Mouse (Mus musculus) yolk sac, embryonic 10.5 days (tissue): ENCODE data around the gene Olfr654.

Experiments
- DNase-seq: peaks from one replicate; pipeline ENCODE4 v3.0.0-alpha.2; 2017; ENCODE audit warnings: low spot score

The Olfr654 gene

DNA sequence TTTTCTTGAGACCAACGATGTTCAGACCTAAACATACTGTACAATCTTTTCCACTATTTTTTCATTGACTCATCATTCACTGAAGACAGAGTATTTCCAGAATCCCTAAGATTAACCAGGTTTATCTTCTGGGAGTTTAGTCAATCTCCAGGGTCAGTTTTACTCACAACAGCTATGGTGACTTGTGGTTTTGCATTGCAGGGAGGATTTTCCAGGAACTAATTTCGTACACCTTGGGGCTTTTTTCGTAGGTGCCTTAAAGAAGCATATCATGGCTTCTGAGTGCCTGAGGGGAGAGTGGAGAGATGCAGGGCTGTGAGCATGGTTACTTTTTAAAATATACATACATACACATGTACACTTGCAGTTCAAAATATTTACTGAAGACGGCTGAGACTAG lies at the start of gene Olfr654:
Gene Olfr654 (plus strand): TSS at position 301 of the 400 bp plus-strand sequence.
- DNase-seq = no peak

DNA sequence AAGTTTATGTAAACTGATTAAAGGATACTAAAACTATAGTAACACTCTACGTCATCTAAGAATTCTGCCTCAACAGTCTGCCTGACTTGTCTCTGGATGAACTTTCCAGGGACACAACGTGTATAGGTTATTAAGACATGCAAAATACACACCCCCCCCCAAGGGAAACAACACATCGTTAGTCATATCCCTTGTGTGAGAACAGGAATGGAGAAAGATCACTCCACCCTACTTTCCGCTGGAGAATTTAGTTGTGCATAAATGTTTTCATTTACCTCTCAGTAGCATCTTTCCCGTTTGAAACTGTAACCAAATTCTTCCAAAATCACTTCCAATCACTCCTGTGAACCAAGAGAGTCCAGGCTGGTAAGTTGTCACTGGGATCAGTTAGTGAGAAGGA lies 37.0 kb upstream of the Olfr654 start, which contains the start of gene Olfr651:
Gene Olfr651 (plus strand): TSS at position 301 of the 400 bp plus-strand sequence.
- DNase-seq = no peak

DNA sequence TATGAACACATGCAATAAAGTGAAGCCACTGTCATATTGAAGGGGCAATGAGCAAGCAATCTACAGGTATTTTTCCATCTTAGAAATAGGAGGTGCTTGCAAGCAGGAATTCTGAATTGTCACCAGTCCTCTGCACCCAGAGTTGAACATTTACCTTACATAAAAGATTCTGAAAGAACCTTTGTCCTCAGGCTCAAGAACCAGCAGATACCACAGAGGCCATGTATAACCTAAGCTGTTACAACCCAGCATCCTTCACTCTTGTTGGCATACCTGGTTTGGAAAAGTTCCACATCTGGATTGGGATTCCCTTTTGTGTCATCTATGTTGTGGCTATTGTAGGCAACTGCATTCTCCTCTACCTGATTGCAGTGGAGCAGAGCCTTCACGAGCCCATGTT lies 34.1 kb upstream of the Olfr654 start:
- no peak for DNase-seq

DNA sequence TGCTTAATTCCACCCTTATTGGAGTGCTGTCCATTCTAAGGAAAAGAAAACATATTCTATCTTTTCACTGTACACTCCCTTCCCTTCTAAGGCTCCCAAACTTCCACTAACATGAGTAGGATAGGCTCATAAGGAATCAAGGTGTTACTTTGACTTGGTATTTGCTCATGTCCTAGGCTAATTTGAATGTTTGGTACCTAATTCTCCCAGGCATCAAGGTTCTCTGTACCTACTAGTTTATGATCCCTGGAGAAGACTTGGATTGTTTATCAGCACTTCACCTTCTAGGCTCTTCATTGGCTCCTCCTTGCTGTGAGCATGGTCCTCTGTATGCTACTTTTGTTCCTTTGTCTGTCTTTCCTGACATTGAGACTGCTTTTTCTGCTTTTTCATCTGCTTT lies 26.2 kb upstream of the Olfr654 start, which contains the start of gene Olfr652:
Gene Olfr652 (plus strand): TSS at position 301 of the 400 bp plus-strand sequence.
- no peak for DNase-seq

DNA sequence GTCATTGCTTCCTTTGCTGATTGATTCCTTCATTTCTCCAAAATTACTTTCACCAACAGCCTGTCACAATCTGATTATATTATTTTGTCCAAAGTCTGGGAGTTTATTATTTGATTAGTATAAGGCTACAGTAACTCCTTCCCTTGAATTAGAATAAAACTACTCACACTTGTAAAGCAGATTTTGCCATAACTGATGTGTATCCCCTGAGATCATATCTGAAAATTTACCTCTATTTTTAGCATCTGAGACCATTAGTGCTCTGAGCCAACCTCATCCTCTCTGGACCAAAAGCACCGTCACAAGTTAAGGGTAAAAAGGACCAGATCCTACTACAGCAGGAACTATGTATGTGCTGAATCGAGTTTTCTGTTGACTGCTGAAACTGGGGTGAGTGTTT lies 9.8 kb upstream of the Olfr654 start, which contains the start of gene Olfr653:
Gene Olfr653 (plus strand): TSS at position 301 of the 400 bp plus-strand sequence.
- DNase-seq = no peak

DNA sequence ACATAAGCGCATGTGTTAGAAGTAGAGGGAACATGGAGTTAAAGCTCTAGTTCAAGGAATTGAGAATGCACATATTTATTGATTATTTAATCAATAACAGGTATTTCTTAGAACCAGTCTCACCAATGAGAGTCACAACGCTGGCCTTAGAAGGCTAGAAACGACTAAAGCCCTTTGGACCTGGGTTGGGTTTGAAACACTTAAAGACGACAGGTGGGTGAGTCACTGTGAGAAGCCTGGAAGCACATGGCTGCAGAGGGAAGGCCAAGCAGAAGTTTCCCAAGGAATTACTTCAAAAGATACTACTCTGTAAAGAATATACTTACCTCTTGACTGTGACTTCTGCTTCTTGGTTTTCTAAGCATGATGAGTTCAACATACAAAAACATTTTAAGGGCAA lies 6.0 kb upstream of the Olfr654 start:
- DNase-seq = no peak

DNA sequence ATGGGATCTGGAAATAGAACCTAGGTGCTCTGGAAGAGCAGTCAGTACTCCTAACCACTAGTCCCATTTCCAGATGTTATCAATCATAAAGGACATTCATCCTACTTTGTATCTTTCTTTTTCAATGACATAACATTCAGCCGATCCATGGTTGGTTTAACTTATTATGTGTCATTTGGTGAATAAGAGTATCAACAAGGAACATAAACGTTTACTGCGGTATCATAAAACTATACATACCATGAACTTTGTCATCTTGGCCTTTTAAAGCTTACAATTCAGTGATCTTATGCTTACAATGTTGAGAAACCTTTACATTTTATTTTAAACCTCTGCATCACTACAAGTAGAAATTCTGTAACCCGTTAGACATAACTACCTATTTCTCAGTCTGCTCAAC lies 5.4 kb upstream of the Olfr654 start:
- no peak for DNase-seq

DNA sequence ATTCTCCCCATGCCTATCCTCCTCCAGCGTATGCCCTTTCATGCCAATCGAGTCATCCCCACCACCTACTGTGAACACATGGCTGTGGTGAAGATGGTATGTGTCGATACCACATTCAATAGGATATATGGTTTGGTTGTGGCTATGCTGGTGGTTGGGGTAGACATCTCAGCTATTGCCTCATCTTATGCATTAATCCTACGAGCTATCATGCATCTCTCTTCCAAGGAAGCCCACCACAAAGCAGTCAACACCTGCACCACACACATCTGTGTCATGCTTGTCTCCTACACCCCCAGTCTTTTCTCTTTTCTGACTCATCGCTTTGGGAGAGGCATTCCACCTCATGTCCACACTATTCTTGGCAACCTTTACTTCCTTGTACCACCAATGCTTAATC lies 1.4 kb downstream of the Olfr654 start:
- no peak for DNase-seq

DNA sequence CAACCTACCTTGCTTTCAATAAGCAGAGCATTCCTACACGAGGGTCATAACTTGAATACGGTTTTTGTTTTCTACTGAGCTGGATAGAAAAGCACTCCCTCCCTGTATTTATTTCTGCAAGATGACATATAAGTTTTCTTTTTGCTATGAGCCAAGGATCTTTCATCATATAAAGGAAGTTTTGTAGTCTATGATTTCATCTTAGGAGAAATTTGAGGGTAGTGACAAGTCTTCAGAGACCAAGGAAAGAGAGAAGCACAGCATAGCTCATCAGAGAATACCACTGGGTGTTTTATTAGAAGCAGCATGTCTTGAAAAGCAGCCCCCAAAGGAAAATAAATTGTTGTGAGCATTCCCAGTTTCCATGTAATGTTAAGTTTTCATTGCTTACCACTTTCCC lies 14.9 kb downstream of the Olfr654 start, which contains the start of gene Olfr655:
Gene Olfr655 (minus strand): TSS at position 101 of the 400 bp plus-strand sequence.
- DNase-seq = no peak

DNA sequence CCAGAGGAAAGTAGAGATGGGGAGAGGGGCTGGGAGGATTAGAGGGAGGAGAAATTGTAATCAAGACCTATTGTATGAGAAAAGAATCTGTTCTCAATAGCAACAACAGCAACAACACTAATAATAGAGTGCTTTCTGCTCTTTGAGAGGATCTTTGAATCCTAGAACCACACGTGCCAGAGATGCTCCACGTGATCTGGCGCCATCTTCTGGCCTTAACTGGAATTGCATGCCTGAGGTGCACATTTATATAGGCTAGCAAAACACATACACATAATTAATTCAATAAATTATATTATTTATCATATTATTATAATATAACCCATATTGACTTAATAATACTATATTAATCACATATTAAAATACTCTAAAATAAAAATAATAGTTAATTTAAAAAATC lies 16.3 kb downstream of the Olfr654 start:
- peak; percentile 6 for DNase-seq

DNA sequence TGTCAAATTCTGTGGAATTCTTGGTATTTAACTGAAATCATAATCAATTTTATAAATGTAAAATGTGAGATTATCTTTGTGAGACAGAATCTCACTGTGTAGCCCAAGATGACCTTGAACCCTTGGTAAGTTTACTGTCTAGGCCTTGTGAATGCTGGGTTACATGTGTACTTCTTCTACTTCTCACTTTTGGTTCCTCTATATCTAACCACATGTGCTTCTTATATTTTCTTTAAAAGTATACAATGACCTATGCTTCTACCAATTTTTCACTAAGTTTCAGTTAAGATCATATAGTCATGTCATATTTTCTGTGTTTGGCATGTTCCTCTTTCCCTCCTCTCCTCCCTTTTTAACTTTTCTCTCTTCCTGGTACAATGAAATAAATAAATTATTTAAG lies 17.9 kb downstream of the Olfr654 start:
- DNase-seq = no peak

DNA sequence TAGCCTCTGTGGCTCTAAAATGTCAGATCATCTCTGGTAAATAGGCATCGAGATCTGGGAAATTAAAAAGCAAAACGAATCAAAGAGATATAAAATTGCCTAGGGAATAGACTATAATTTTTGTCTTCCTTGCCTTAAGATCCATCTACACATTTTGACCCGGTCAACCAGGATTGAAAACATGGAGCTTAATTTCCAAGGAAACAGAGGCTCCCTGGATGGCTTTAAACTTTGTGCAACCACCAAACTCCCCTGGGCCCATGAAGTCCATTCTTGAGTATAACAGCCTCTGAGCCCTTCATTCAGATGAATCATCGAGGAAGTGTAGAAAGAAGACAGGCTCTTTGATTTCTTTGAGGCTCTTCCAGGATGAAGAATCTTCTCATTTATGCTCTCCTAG lies 26.8 kb downstream of the Olfr654 start, which contains the start of gene Olfr656:
Gene Olfr656 (plus strand): TSS at position 301 of the 400 bp plus-strand sequence.
- DNase-seq = no peak

DNA sequence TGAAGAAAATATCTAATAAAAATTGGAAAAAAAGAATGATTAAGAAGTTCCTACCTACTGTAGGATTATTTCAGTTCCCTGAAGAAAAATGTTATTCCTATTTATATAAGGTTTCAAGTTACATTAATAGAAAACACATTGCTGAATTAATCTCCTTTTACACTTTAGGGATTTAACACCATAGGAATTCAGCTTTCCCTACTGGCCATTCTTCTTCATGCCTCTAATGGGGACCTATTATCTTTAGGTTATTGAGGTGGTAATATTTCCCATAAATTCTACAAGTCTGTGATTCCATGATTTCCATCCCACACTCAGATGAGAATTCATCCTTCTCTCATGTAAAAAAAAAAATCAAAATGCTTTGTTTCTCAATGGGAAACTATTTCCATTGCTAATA lies 37.7 kb downstream of the Olfr654 start, which contains the start of gene Olfr657:
Gene Olfr657 (plus strand): TSS at position 301 of the 400 bp plus-strand sequence.
- no peak for DNase-seq
